Mouse (Mus musculus) cerebellum, adult 18-20 months (tissue): ENCODE data around the gene Olfr609.
"Not testable (repeated sequence)": the region's sequence is repeated elsewhere in the genome, so short reads cannot be mapped to it uniquely, and the experiment has no call there.

Experiments used
- DNase-seq, 2 experiments: peaks; one replicate each; pipeline ENCODE4 v3.0.0; 2021

Olfr609 gene

GRCm38 (mm10) chr7:103497962-103498361 lies at the start of gene Olfr609:
Olfr609 (minus strand) TSS chr7:103498062.
- no peak for DNase-seq

- not testable (repeated sequence) for DNase-seq
Measured at GRCm38 (mm10) chr7:103542617-103543016, 44.8 kb upstream of the Olfr609 start, which contains the start of gene Olfr612. Olfr612 (minus strand) TSS chr7:103542717.

DNA sequence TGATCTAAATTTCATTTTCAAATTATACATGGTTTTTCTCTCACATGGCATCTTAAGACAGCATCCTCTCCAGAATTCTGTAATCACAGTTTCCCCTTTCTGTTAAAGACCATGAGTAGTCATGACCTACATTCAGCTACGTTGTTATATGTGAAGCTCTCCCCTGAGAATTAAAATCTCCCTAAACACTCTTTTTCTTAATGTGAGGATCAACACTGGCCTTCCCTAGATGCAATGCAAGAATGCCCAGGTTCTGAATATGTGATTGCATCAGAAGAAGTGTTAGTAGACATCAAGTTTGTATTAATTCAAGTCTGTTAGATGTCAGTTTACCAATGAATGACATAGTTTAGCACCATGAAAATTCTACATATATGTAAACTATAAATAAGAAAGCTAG lies 22.9 kb upstream of the Olfr609 start, which contains the start of gene Olfr611:
Olfr611 (minus strand) TSS at position 101 of the 400 bp plus-strand sequence.
- not testable (repeated sequence) for DNase-seq

DNA sequence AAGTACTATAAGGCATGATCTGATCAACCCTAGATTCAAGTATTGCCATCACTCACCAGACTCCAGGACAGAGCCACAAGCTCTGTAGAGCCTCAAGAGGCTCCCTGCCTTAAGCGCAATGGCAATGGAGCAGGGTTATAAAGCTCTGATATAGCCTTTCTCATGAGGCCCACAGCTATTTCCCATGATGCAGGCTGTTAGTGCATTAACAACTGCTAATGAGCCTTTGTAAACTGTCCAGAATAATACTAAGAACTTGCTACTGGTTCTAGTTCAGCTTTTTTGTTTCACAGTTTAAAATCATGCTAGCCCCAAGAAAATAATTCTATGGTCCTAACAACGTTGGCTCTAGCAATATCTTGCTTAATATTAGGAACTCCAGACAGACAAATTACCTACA lies 14.2 kb upstream of the Olfr609 start, which contains the start of gene Olfr610:
Olfr610 (minus strand) TSS at position 101 of the 400 bp plus-strand sequence.
- no peak for DNase-seq

- not testable (repeated sequence) for DNase-seq
Measured at GRCm38 (mm10) chr7:103477106-103477505, 20.8 kb downstream of the Olfr609 start.

DNA sequence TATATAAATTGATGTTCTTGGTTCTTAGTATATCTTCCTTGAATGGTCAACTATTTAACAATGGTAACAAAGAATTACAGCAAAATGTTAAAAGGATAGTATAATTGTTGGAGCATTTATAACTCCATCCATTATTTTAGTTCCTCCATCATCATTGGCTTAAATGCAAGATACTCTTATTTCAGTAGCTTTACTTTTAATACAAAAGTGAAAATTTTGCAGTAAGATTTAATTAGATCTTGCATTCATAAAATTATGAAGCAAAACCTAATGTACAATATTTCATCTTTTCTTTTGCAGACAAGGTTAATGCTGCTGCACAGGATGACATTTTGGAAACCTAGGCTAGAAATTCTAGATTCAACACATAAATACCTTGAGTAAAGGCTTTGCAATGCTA lies 28.3 kb downstream of the Olfr609 start, which contains the start of gene Olfr608:
Olfr608 (plus strand) TSS at position 301 of the 400 bp plus-strand sequence.
- no peak for DNase-seq

- no peak for DNase-seq
Measured at GRCm38 (mm10) chr7:103460590-103460989, 37.3 kb downstream of the Olfr609 start.

DNA sequence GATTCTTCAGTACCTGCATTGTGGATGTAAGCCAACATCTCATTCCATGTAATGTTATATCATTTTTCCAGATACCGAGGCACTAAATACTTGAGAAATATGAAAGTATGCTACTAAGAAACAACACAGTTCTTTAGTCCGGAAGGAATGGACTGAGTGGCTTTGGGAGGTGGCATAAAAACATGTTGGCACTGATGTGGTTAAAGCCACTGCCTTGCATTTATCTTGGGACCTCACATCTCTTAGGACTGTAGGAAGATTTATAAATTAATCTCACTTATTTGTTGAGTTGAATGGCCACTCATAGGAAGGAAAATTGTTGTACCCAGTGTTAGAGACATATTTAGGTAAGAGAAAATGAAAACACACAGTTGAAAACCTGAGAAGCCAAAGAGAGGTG lies 49.1 kb downstream of the Olfr609 start, which contains the start of gene Olfr606:
Olfr606 (plus strand) TSS at position 301 of the 400 bp plus-strand sequence.
- DNase-seq, result no peak

- no peak for DNase-seq
Measured at GRCm38 (mm10) chr7:103445339-103445738, 52.5 kb downstream of the Olfr609 start, which contains the start of gene Olfr605. Olfr605 (minus strand) TSS chr7:103445439.
